Mouse (Mus musculus): ENCODE measurements around the gene Iqsec1. TPM values are rescaled to one million over a fixed set of nuclear protein-coding genes. Genes with fewer than 3 reads are reported as not detected.

Iqsec1 gene
- polyA plus RNA-seq, 1 experiment from 2014 or later: 16.1 TPM

DNA sequence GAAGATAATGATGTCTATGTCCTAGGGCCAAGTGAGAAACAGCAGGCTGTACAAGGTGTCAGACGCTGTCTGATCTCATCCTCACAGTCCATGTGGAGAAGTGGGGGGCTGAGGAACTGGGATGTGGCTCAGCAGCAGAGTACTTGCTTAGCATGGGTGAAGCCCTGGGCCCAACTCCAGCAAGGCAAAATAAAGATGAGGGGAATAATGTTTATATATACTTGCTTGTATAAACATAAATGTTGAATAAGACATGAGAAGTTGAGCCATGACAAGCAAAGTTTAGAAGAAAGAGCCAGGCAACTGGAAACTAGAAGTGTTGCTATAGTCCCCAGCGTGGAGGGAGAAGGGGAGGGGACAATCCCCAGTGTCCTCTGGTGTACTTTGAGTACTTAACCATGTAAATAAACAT, 261.8 kb downstream of the Iqsec1 start:
- no peak overlapping the region for H3K9ac ChIP-seq (ENCODE audit: low read depth, low read length)
- no peaks in the 10 kb centered on the region for H3K36me3 ChIP-seq (ENCODE audit: control insufficient read depth, insufficient read depth, low read length)
- 62% methylated on average over 2 of the region's 2 CpGs for WGBS
- H3K4me3 ChIP-seq (ENCODE audit: low read length): no peak overlapping the region
- no peak overlapping the region for H3K27ac ChIP-seq (ENCODE audit: low read depth, low read length)
- ATAC-seq (ENCODE audit: low FRiP score, low TSS enrichment): no peak
- peaks cover 19% of the 10 kb centered on the region for H3K4me1 ChIP-seq (ENCODE audit: control insufficient read depth, insufficient read depth, low read length)
- H3K4me2 ChIP-seq (replicated peaks; ENCODE audit: low read depth, low read length): no peak overlapping the region
- H3K27me3 ChIP-seq (ENCODE audit: control insufficient read depth, insufficient read depth, low read length): no peaks in the 10 kb centered on the region
- H3K9me3 ChIP-seq (ENCODE audit: control insufficient read depth, low read length): no peaks in the 10 kb centered on the region

DNA sequence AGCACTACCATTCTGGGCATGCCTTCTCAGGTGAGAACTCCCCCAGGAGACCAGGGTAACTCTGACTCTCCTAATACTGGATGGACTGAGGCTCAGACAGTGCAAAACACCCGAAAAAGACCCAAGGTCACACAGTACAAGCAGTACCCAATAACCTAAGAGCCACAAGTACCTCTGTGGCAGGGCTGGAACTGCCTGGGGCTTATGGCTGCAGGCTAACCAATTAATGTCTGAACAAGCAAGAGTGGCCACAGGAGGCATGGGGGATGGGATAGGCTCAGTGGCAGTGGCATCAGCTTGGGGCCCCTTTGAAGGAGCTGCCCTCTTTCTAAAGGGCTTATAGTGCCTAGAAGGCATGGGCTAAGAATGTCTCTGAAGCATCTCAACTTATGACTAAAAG, 263.0 kb downstream of the Iqsec1 start:
- Histone ChIP-seq H3K4me1 (ENCODE audit: control insufficient read depth, insufficient read depth, low read length) (peaks cover 13% of the 10 kb centered on the region), H3K4me3 (ENCODE audit: low read length) (no peak overlapping the region), H3K27me3 (ENCODE audit: control insufficient read depth, insufficient read depth, low read length) (no peaks in the 10 kb centered on the region), H3K9ac (ENCODE audit: low read depth, low read length) (no peak overlapping the region), H3K27ac (ENCODE audit: low read depth, low read length) (no peak overlapping the region), H3K9me3 (ENCODE audit: control insufficient read depth, low read length) (no peaks in the 10 kb centered on the region), H3K36me3 (ENCODE audit: control insufficient read depth, insufficient read depth, low read length) (no peaks in the 10 kb centered on the region), H3K4me2 (replicated peaks; ENCODE audit: low read depth, low read length) (no peak overlapping the region)
- 57% methylated on average over 1 of the region's 1 CpGs for WGBS
- ATAC-seq (ENCODE audit: low FRiP score, low TSS enrichment): no peak

DNA sequence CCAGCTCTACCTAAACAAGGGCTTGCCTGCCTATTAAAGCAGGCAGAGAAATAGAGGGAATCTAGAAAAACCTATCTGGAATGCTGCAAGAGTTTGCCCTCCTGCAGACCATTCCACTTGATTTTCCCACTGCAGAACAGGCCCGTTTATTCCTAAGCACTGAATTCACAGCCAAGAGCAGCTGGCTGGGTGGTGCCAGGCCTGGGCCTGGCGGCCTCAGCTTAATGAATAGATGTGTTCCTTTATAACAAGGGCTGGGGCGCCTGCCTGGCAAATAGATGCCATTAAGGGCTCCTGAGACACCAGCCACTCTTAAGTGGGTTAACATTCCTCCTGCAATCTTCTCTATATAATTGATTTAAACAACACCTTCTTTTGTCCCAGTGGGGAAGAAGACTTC, 265.5 kb downstream of the Iqsec1 start:
- no peak overlapping the region for H3K4me3 ChIP-seq (ENCODE audit: low read length)
- no peak for ATAC-seq (ENCODE audit: low FRiP score, low TSS enrichment)
- WGBS: 74% methylated on average over 3 of the region's 3 CpGs

DNA sequence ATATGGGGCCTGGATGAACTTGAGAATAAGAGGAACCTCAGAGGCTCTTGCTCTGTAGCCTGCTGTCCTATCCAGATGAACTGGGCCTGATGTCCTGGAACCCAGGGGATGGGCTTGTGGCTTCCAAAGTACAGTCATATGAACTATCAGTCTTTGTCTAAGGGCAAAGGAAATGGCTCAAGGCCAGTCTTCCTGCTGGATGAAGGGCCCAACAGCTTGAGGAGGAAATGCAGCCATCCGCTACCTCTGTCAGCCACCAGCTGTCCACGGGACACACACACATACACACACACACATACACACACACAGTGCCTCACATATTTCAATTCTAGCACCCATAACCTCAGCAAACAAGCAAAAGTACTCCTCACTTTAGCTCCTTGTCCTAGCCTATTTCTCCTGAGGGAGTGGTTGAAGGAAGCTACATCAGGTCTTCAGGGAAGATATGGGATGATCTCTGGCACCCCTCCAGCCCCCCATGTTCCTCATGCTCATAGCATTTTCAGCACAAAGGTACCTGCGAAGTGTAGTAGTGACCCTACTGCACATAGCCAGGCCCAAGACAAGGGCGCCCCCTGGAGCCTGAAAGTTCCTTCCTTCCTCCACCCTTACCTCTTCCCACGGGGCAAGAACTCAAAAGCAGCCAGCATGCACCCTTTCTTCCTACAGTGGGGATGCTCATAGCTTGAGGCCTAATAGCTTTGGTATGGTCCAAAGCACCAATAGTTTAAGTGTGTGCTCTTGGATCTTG, 267.3 kb downstream of the Iqsec1 start:
- Histone ChIP-seq H3K4me3 (ENCODE audit: low read length) (no peak overlapping the region), H3K27ac (ENCODE audit: low read depth, low read length) (0 out of 2 replicates have a peak overlapping the region, but pooled peaks have one; percentile 2), H3K4me2 (replicated peaks; ENCODE audit: low read depth, low read length) (no peak overlapping the region), H3K36me3 (ENCODE audit: control insufficient read depth, insufficient read depth, low read length) (no peaks in the 10 kb centered on the region), H3K27me3 (ENCODE audit: control insufficient read depth, insufficient read depth, low read length) (no peaks in the 10 kb centered on the region), H3K4me1 (ENCODE audit: control insufficient read depth, insufficient read depth, low read length) (peaks cover 20% of the 10 kb centered on the region), H3K9me3 (ENCODE audit: control insufficient read depth, low read length) (no peaks in the 10 kb centered on the region), H3K9ac (ENCODE audit: low read depth, low read length) (no peak overlapping the region)
- ATAC-seq (ENCODE audit: low FRiP score, low TSS enrichment): no peak
- 62% methylated on average over 5 of the region's 5 CpGs for WGBS

More for the DNA sequence above, 265.5 kb downstream of the Iqsec1 start:
- H3K9ac ChIP-seq (ENCODE audit: low read depth, low read length): no peak overlapping the region
- H3K4me2 ChIP-seq (replicated peaks; ENCODE audit: low read depth, low read length): no peak overlapping the region
- no peaks in the 10 kb centered on the region for H3K9me3 ChIP-seq (ENCODE audit: control insufficient read depth, low read length)
- H3K27me3 ChIP-seq (ENCODE audit: control insufficient read depth, insufficient read depth, low read length): no peaks in the 10 kb centered on the region
- peaks cover 19% of the 10 kb centered on the region for H3K4me1 ChIP-seq (ENCODE audit: control insufficient read depth, insufficient read depth, low read length)
- H3K36me3 ChIP-seq (ENCODE audit: control insufficient read depth, insufficient read depth, low read length): no peaks in the 10 kb centered on the region
- no peak overlapping the region for H3K27ac ChIP-seq (ENCODE audit: low read depth, low read length)

DNA sequence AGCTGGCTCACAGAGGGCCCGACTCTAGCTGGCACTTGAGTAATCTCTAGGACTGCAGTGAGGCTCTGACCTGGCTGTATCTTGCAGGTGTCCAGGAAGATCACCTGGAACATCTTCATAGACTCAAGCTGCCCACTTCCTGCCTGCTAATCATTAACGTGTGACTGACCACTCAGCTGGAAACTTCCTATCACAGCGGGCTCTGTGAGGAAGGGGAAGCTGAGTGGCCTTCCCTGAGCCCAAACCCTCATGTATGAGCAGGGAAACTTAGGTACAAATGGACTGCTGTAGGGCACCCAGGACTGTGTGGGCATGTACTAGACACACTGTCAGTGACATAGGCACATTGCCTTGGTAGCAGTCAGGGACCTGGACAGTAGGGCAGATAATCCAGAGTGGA, 268.3 kb downstream of the Iqsec1 start:
- Histone ChIP-seq H3K27me3 (ENCODE audit: control insufficient read depth, insufficient read depth, low read length) (no peaks in the 10 kb centered on the region), H3K4me3 (ENCODE audit: low read length) (no peak overlapping the region), H3K36me3 (ENCODE audit: control insufficient read depth, insufficient read depth, low read length) (no peaks in the 10 kb centered on the region), H3K4me1 (ENCODE audit: control insufficient read depth, insufficient read depth, low read length) (peaks cover 22% of the 10 kb centered on the region), H3K4me2 (replicated peaks; ENCODE audit: low read depth, low read length) (no peak overlapping the region), H3K9me3 (ENCODE audit: control insufficient read depth, low read length) (no peaks in the 10 kb centered on the region), H3K27ac (ENCODE audit: low read depth, low read length) (no peak overlapping the region), H3K9ac (ENCODE audit: low read depth, low read length) (no peak overlapping the region)
- 34% methylated on average over 3 of the region's 3 CpGs for WGBS
- no peak for ATAC-seq (ENCODE audit: low FRiP score, low TSS enrichment)

DNA sequence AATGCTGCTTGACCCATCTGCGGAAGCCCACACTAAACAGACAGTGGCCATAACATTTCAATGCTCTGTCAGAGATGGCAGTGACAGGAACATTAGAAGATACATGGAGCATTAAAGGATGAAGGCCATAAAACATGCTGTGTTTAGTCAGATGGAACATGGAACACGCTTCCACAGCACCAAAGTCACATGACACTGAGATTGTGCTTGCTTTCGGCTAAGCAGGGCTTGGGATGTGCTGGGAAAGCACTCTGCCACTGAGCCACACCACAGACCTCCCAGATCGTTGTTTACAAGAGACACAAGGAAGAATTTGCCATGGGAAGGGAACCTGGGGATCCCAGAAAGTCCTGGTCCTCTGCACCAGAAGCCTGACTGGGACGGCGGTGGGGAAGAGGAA, 269.1 kb downstream of the Iqsec1 start:
- whole genome bisulfite sequencing: 73% methylated on average over 6 of the region's 6 CpGs
- Histone ChIP-seq H3K4me1 (ENCODE audit: control insufficient read depth, insufficient read depth, low read length) (peaks cover 28% of the 10 kb centered on the region), H3K36me3 (ENCODE audit: control insufficient read depth, insufficient read depth, low read length) (no peaks in the 10 kb centered on the region), H3K27me3 (ENCODE audit: control insufficient read depth, insufficient read depth, low read length) (no peaks in the 10 kb centered on the region), H3K4me2 (replicated peaks; ENCODE audit: low read depth, low read length) (no peak overlapping the region), H3K27ac (ENCODE audit: low read depth, low read length) (no peak overlapping the region), H3K4me3 (ENCODE audit: low read length) (no peak overlapping the region), H3K9me3 (ENCODE audit: control insufficient read depth, low read length) (no peaks in the 10 kb centered on the region), H3K9ac (ENCODE audit: low read depth, low read length) (no peak overlapping the region)
- no peak for ATAC-seq (ENCODE audit: low FRiP score, low TSS enrichment)

DNA sequence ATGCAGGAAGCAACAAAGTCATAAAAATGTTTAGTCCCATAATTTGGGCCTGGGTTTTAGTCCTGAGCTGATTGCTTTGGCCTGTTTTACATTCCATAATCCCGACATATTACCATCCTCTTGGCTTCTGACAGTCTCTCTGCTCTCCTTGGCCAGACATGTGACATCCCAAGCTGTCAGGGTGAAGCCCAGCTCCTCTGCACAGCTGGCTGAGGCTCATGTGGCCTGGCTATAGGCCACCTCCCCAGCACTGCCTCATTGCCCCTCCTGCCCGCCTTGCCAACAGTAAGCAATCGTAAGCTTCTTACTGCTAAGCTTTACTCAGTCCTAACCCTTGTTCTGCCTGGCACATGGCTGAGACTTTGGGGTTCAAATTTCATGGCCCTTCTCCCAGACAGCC, 270.0 kb downstream of the Iqsec1 start:
- Histone ChIP-seq H3K4me1 (ENCODE audit: control insufficient read depth, insufficient read depth, low read length) (peaks cover 34% of the 10 kb centered on the region), H3K4me3 (ENCODE audit: low read length) (no peak overlapping the region), H3K36me3 (ENCODE audit: control insufficient read depth, insufficient read depth, low read length) (no peaks in the 10 kb centered on the region), H3K4me2 (replicated peaks; ENCODE audit: low read depth, low read length) (no peak overlapping the region), H3K27me3 (ENCODE audit: control insufficient read depth, insufficient read depth, low read length) (no peaks in the 10 kb centered on the region), H3K27ac (ENCODE audit: low read depth, low read length) (no peak overlapping the region), H3K9me3 (ENCODE audit: control insufficient read depth, low read length) (no peaks in the 10 kb centered on the region), H3K9ac (ENCODE audit: low read depth, low read length) (no peak overlapping the region)
- ATAC-seq (ENCODE audit: low FRiP score, low TSS enrichment): no peak
- WGBS: 82% methylated on average over 3 of the region's 3 CpGs

DNA sequence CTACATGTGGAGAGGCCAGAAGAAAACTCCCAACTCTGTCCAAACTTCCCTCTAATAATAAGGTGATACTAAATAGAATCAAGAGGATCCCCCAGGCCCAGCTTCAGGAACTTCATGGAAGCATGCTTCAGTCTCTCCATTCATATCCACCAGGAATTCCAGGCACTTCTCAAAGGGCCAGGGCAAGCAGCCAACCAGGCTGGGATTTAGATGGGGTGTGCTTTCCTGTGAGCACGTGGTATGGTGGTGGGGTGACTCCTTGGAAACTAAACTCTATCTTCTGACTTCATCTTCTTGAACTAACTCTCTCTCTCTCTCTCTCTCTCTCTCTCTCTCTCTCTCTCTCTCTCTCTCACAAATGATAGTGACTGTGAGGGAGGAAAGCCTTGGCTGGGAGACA, 270.8 kb downstream of the Iqsec1 start:
- H3K4me1 ChIP-seq (ENCODE audit: control insufficient read depth, insufficient read depth, low read length): peaks cover 40% of the 10 kb centered on the region
- no peak overlapping the region for H3K27ac ChIP-seq (ENCODE audit: low read depth, low read length)
- no peak overlapping the region for H3K4me3 ChIP-seq (ENCODE audit: low read length)
- no peaks in the 10 kb centered on the region for H3K27me3 ChIP-seq (ENCODE audit: control insufficient read depth, insufficient read depth, low read length)
- no peaks in the 10 kb centered on the region for H3K36me3 ChIP-seq (ENCODE audit: control insufficient read depth, insufficient read depth, low read length)
- WGBS: 70% methylated on average over 1 of the region's 1 CpGs
- H3K9ac ChIP-seq (ENCODE audit: low read depth, low read length): no peak overlapping the region
- no peak overlapping the region for H3K4me2 ChIP-seq (replicated peaks; ENCODE audit: low read depth, low read length)
- H3K9me3 ChIP-seq (ENCODE audit: control insufficient read depth, low read length): no peaks in the 10 kb centered on the region
- no peak for ATAC-seq (ENCODE audit: low FRiP score, low TSS enrichment)

DNA sequence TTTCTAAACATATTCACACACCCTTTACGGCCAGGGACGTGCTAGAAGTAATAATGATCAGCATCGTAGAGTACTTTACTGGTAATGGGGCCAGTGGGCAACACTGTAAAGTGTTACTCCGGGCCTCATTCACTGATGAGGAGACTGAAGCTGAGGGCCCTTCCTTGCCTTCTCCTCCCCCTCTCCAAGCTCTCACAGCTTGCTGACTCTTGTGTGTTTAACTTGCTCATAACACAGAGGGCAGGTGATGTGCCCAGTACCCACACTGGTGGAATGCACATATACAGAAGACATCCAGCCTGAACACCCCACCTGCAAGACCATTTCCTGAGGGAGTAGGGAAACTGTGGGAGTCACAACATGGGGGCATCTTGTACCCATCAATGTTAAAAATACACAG, 271.6 kb downstream of the Iqsec1 start:
- no peak for ATAC-seq (ENCODE audit: low FRiP score, low TSS enrichment)
- Histone ChIP-seq H3K4me3 (ENCODE audit: low read length) (peak overlapping the region; percentile 79), H3K36me3 (ENCODE audit: control insufficient read depth, insufficient read depth, low read length) (no peaks in the 10 kb centered on the region), H3K9me3 (ENCODE audit: control insufficient read depth, low read length) (no peaks in the 10 kb centered on the region), H3K27ac (ENCODE audit: low read depth, low read length) (no peak overlapping the region), H3K27me3 (ENCODE audit: control insufficient read depth, insufficient read depth, low read length) (no peaks in the 10 kb centered on the region), H3K4me1 (ENCODE audit: control insufficient read depth, insufficient read depth, low read length) (peaks cover 48% of the 10 kb centered on the region), H3K4me2 (replicated peaks; ENCODE audit: low read depth, low read length) (peak overlapping the region; percentile 75), H3K9ac (ENCODE audit: low read depth, low read length) (0 out of 2 replicates have a peak overlapping the region, but pooled peaks have one; percentile 84)
- WGBS: 21% methylated on average over 4 of the region's 4 CpGs

Data from kidney, embryonic 14.5 days (tissue).